Mouse (Mus musculus): ENCODE measurements around the gene D3Ertd254e. TPM values are rescaled to one million over a fixed set of nuclear protein-coding genes. Genes with fewer than 3 reads are reported as not detected.
"Not testable (repeated sequence)": the region's sequence is repeated elsewhere in the genome, so short reads cannot be mapped to it uniquely, and the experiment has no call there.

The D3Ertd254e gene
- total and polyA plus RNA-seq, 3 experiments: 3.0 to 5.8 (median 4.8) TPM

DNA sequence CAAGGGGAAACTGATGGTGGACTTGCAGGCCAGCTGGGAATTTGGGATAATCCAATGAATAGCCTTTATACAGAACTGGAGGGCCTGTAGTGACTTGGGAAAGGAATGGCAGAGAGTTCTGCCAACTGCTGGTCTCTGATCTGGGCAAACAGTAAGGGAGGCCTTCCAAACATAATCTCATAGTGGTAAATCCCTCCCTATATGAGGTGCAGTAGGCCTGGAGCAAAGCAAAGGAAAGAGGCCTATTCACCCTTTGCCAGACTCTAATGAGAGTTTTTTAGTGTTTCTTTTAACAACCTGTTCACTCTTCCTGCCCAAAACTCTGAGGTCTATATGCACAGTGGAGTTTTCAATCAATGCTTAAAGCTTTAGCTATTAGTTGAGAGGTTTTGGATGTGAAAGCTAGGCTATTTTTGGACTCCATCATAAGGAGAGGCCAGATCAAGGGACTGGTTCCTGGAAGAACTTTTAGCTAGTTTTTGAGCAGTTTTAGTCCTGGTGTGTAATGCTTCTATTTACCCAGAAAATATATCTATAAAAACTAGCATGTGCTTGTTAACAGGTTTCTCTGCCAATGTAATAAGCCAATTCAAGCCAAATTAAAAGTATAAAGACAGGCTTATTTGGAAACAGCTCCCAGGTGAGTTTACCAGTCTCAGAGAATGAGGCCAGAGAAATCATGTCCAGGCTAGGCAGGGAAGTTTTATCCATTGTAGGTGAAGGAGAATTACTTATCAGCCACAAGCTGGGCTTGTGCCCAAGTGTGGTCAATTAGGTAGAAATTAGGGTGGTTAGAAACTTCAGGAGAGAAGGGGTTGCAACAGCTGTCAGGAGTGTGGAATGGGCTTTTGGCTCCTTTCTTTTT is 30.9 kb upstream of the D3Ertd254e start:
- dilution Hi-C loops (cut with MboI; ENCODE audit: extremely low pct_ligation_motif_present, extremely low pct_unique_long_range_greater_than_20kb, low sequenced_read_pairs): no loop called here
- no peaks in the 10 kb centered on the region for H3K36me3 ChIP-seq (replicated peaks in 1 of 2; ENCODE audit: control insufficient read depth in 1 of 2, insufficient read depth in 1 of 2, low read length in 1 of 2)

DNA sequence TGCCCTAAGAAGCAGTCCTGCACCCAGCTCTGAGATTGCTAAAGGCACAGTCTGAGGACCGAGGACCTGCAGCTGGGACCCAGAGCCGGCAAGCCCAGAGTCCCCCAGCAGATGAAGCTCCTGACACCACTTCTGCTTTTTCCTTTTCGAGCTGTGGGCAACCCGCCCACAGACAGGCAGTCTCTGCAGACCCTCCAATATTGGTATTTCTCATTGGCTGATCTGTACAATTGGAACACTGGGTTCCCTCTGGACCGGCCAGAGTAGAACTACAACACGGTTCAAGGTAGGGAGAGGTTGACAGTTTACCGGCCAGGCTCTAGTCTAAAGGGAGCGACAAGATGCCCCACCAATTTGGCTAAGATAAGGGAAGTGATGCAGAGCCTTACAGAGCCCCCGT is 24.6 kb upstream of the D3Ertd254e start:
- dilution Hi-C loops (cut with MboI; ENCODE audit: extremely low pct_ligation_motif_present, extremely low pct_unique_long_range_greater_than_20kb, low sequenced_read_pairs); in situ Hi-C loops (cut with MboI; ENCODE audit: low pct_ligation_motif_present, low pct_unique_long_range_greater_than_20kb, low sequenced_read_pairs): not testable (repeated sequence)

More for the DNA sequence above, 30.9 kb upstream of the D3Ertd254e start:
- in situ Hi-C loops (cut with MboI; ENCODE audit: low pct_ligation_motif_present, low pct_unique_long_range_greater_than_20kb, low sequenced_read_pairs): no loop called here
- H3K4me2 ChIP-seq (ENCODE audit: insufficient read depth, low read depth, poor library complexity, severe bottlenecking): no peak overlapping the region
- peaks cover 6% of the 10 kb centered on the region for H3K9me3 ChIP-seq (replicated peaks; ENCODE audit: low read length)
- TF ChIP-seq ETS1 (conservative IDR thresholded peaks at IDR 0.05; ENCODE audit: low read depth, low read length): no peak
- no peak for TF ChIP-seq EP300 (IDR thresholded peaks at IDR 0.05; ENCODE audit: low read length)
- no peak for TF ChIP-seq MAX (IDR thresholded peaks at IDR 0.05; ENCODE audit: low read length)
- TF ChIP-seq ZNF384 (IDR thresholded peaks at IDR 0.05; ENCODE audit: low read depth, low read length): no peak
- no peak for TF ChIP-seq NELFE (IDR thresholded peaks at IDR 0.05; ENCODE audit: low read depth, low read length)
- no peak for TF ChIP-seq GABPA (IDR thresholded peaks at IDR 0.05; ENCODE audit: insufficient replicate concordance, low read depth, low read length)
- no peak for TF ChIP-seq NRF1 (IDR thresholded peaks at IDR 0.05; ENCODE audit: low read depth, low read length)
- TF ChIP-seq E2F4 (IDR thresholded peaks at IDR 0.05; ENCODE audit: insufficient replicate concordance, low read depth, low read length): no peak
- no peak for TF ChIP-seq CHD2 (IDR thresholded peaks at IDR 0.05; ENCODE audit: low read length)
- TF ChIP-seq MEF2A (IDR thresholded peaks at IDR 0.05; ENCODE audit: borderline replicate concordance, low read depth, low read length): no peak
- no peak for TF ChIP-seq KAT2A (IDR thresholded peaks at IDR 0.05; ENCODE audit: insufficient replicate concordance, low read length)
- no peak for TF ChIP-seq MAFK (IDR thresholded peaks at IDR 0.05; ENCODE audit: insufficient replicate concordance, low read length)
- TF ChIP-seq BHLHE40 (IDR thresholded peaks at IDR 0.05; ENCODE audit: low read depth, low read length): no peak
- TF ChIP-seq RAD21 (IDR thresholded peaks at IDR 0.05; ENCODE audit: low read depth, low read length): no peak
- TF ChIP-seq SMC3 (IDR thresholded peaks at IDR 0.05; ENCODE audit: low read depth, low read length): no peak
- H3K4me1 ChIP-seq (ENCODE audit: control insufficient read depth in 1 of 2, insufficient read depth in 2 of 2): no peaks in the 10 kb centered on the region
- H3K9ac ChIP-seq (ENCODE audit: insufficient read depth, low read depth): no peak overlapping the region
- no peaks in the 10 kb centered on the region for H3K27me3 ChIP-seq (replicated peaks)
- DNase-seq (ENCODE audit: extremely low read depth): no peak
- H3K4me3 ChIP-seq (replicated peaks in 1 of 3; ENCODE audit: low read depth in 2 of 3, low read length in 2 of 3, poor library complexity in 1 of 3): no peak overlapping the region
- no peaks in the 10 kb centered on the region for H3K79me2 ChIP-seq (replicated peaks; ENCODE audit: control insufficient read depth, extremely low read depth, insufficient read depth, poor library complexity, severe bottlenecking)
- no peak overlapping the region for H3K27ac ChIP-seq (ENCODE audit: insufficient read depth, low read depth)

More for the DNA sequence above, 24.6 kb upstream of the D3Ertd254e start:
- H3K9me3 ChIP-seq (replicated peaks; ENCODE audit: low read length); H3K4me1 ChIP-seq (ENCODE audit: control insufficient read depth in 1 of 2, insufficient read depth in 2 of 2); H3K27me3 ChIP-seq (replicated peaks); H3K27ac ChIP-seq (ENCODE audit: insufficient read depth, low read depth); H3K9ac ChIP-seq (ENCODE audit: insufficient read depth, low read depth); H3K4me2 ChIP-seq (ENCODE audit: insufficient read depth, low read depth, poor library complexity, severe bottlenecking); H3K79me2 ChIP-seq (replicated peaks; ENCODE audit: control insufficient read depth, extremely low read depth, insufficient read depth, poor library complexity, severe bottlenecking); H3K36me3 ChIP-seq (replicated peaks in 1 of 2; ENCODE audit: control insufficient read depth in 1 of 2, insufficient read depth in 1 of 2, low read length in 1 of 2): not testable (repeated sequence)
- peak; percentile 80 for DNase-seq (ENCODE audit: extremely low read depth)
- peak overlapping the region in 1 of 3 experiments; percentile 23 for H3K4me3 ChIP-seq (replicated peaks in 1 of 3; ENCODE audit: low read depth in 2 of 3, low read length in 2 of 3, poor library complexity in 1 of 3)

Measured in CH12.LX (cell line).